Mouse (Mus musculus): ENCODE results near the gene Krt83. TPM values are rescaled to one million over a fixed set of nuclear protein-coding genes. Genes with fewer than 3 reads are reported as not detected.
A peak's percentile ranks its signal among the peaks of the same experiment; 100 is the strongest.
"Not testable (repeated sequence)": the region's sequence is repeated elsewhere in the genome, so short reads cannot be mapped to it uniquely, and the experiment has no call there.

Gene Krt83
- not detected in 2 replicates for polyA plus RNA-seq (2016; fragmentation: Nextera tagmentation; extraction: Ambion mirVana)

DNA sequence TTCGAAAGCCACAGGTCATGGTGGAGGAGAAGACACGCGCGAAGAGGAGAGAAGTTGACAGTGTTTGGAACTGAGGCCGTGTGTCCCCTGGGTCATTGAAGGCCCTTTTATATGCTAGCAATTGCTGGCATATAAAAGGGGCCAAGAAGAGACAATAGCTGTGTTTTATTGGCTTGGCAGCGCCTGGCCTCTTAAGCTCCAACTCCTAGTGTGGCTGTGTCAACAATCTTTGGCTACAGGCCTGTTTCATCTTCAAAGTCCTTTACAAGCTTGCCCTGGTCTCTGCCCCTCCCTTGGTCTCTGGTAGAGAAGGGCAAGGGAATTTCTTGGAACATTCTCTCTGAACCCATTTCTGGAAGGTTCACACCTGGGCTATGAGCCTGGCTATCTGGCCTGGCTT is at the start of gene Krt83:
Krt83 (minus strand) TSS at position 82 of the 400 bp plus-strand sequence.
- Histone ChIP-seq H3K4me2 (replicated peaks) (no peak within 1 kb of the TSS), H3K4me3 (no peak within 1 kb of the TSS), H3K27ac (no peak within 1 kb of the TSS), H3K9me3 (no peaks in the 10 kb centered on the region), H3K9ac (no peak within 1 kb of the TSS), H3K36me3 (no peaks in the 10 kb centered on the region), H3K4me1 (no peaks in the 10 kb centered on the region), H3K27me3 (no peaks in the 10 kb centered on the region)
- no peak for ATAC-seq (ENCODE audit: insufficient number of reproducible peaks, insufficient read depth, low FRiP score, low TSS enrichment)
- 90% methylated on average over 6 of the region's 6 CpGs for WGBS

DNA sequence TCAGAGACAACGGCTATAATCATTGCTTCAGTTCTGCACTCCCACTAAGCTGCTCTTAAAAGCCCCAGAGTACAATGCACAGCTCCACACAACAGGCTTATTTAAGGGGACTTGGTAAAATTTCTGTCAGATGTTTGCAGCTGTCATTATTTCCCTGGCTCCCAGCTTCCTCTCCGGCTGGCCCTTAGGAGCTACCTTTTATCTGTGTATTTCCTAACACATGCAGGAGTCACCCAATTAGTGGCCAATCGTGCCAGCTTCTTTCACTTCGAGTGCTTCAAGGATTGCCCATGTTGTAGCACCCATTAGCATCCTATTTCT is 47.2 kb upstream of the Krt83 start:
- 59% methylated on average over 4 of the region's 4 CpGs for WGBS
- Histone ChIP-seq H3K9me3 (no peaks in the 10 kb centered on the region), H3K36me3 (no peaks in the 10 kb centered on the region), H3K4me2 (replicated peaks) (no peak overlapping the region), H3K9ac (no peak overlapping the region), H3K27ac (no peak overlapping the region), H3K4me1 (peaks cover 6% of the 10 kb centered on the region; the same call in 1 of the 2 replicates), H3K4me3 (no peak overlapping the region), H3K27me3 (no peaks in the 10 kb centered on the region; the same call in 1 of the 2 replicates)
- ATAC-seq (ENCODE audit: insufficient number of reproducible peaks, insufficient read depth, low FRiP score, low TSS enrichment), result no peak

DNA sequence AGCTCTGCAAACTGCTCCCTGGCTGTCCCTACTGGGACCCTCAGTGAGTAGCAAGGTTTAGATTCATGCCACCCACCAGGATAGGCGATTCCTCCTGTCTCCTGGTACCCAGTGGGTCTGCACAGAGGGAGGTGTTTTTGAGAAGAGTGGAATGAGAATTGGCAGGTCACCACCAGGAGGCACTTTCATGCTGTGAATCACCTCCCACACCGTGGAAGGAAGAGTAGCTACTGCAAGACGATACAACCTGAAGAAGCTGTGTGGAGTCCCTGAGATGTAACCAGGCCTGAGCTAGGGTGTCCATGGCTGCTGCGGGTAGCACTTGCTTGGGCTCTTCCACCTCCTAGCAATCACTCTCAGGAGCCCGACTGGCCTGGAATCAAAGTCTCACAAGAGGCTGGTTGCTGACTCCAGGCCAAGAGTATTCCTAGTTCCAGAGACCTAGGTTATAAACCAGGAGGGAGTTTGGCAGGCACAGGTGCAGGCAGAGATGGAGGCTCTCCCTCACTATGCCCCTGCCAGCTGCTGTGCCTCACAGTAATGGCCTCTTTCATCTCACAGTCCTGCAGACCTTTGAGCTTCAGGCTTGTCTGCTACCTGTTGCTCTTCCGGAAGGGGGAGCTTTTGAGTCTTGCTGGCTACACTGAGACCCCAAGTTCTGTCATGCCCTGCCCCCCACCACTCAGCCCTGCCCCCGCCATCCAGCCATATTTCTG is 46.7 kb upstream of the Krt83 start:
- no peak for ATAC-seq (ENCODE audit: insufficient number of reproducible peaks, insufficient read depth, low FRiP score, low TSS enrichment)
- Histone ChIP-seq H3K27me3 (no peaks in the 10 kb centered on the region; the same call in 1 of the 2 replicates), H3K9ac (no peak overlapping the region), H3K4me3 (no peak overlapping the region), H3K4me1 (peaks cover 6% of the 10 kb centered on the region; the same call in 1 of the 2 replicates), H3K27ac (no peak overlapping the region), H3K36me3 (no peaks in the 10 kb centered on the region), H3K4me2 (replicated peaks) (no peak overlapping the region), H3K9me3 (no peaks in the 10 kb centered on the region)
- 47% methylated on average over 7 of the region's 7 CpGs for WGBS

DNA sequence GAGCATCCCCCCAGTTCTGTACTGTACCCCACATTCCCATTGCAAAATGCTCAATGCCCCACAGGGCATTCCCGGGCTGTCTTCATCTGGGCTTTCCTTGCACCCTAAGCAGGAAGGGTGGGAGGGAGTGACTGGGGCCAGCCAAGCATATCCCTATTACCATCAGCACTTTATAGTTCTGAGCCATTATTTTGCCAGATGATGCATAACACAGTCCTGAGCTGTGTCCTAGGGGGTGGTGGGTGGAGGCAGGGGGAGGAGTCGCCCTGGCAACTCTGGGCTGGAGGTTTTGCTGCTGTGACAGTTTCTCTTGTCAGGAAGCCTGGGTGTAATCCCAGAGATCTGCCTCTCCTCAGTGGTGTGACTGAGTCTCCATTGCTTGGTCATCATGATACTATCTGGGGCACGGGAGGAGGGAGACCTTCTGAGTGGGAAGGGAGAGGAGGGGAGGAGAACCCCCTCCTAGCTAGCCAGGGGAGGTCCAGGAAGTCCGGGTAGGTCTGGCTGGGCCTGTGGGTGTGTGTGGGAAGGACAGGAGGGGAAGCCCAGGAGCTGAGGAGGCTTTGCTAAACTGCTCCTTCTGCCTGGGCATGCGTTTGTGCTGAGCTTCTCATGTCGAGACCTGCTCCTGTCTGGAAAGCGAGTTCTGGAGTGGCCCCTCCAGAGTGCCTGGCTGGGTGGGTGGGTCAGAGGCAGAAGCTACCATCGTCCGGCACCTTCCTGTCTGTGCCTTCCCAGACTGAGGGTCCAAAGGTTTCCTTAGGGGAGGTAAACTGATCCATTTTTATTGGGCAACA is 44.9 kb upstream of the Krt83 start:
- Histone ChIP-seq H3K4me2 (replicated peaks) (no peak overlapping the region), H3K9me3 (no peaks in the 10 kb centered on the region), H3K36me3 (no peaks in the 10 kb centered on the region), H3K4me1 (peaks cover 6% of the 10 kb centered on the region; the same call in 1 of the 2 replicates), H3K27me3 (no peaks in the 10 kb centered on the region; the same call in 1 of the 2 replicates), H3K4me3 (no peak overlapping the region), H3K27ac (no peak overlapping the region), H3K9ac (no peak overlapping the region)
- WGBS, result 61% methylated on average over 9 of the region's 9 CpGs
- 0 out of 2 replicates have a peak, but pooled peaks have one; percentile 41 for ATAC-seq (ENCODE audit: insufficient number of reproducible peaks, insufficient read depth, low FRiP score, low TSS enrichment)

DNA sequence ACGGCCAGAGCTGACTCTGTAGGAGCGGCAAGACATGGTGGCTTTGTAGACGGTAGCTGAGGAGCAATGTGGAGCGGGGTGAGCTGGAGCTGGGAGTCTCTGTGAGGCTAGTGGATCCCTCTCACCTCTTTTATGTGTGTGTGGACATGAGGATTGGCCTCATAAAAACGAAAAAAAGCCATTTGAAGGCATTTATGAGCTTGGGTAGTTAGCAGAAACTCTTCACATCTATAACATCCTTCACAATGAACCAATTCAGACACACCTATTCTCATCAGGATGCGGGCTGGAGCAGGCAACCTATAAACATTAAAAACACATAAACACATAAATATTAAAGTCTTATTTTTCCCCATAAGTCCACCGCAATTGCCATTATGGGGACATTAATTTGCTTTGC is 41.4 kb upstream of the Krt83 start, which contains the start of gene Krt84:
Krt84 (minus strand) TSS at position 101 of the 400 bp plus-strand sequence.
- no peaks in the 10 kb centered on the region for H3K36me3 ChIP-seq
- no peak within 1 kb of the TSS for H3K4me3 ChIP-seq
- H3K27me3 ChIP-seq, result no peaks in the 10 kb centered on the region; the same call in 1 of the 2 replicates
- 88% methylated on average over 7 of the region's 7 CpGs for WGBS
- H3K27ac ChIP-seq, result no peak within 1 kb of the TSS
- ATAC-seq (ENCODE audit: insufficient number of reproducible peaks, insufficient read depth, low FRiP score, low TSS enrichment), result no peak
- 0 out of 2 replicates have a peak, but pooled peaks cover 2% of the 10 kb centered on the region for H3K4me1 ChIP-seq
- H3K9me3 ChIP-seq, result no peaks in the 10 kb centered on the region
- no peak within 1 kb of the TSS for H3K4me2 ChIP-seq (replicated peaks)
- no peak within 1 kb of the TSS for H3K9ac ChIP-seq

DNA sequence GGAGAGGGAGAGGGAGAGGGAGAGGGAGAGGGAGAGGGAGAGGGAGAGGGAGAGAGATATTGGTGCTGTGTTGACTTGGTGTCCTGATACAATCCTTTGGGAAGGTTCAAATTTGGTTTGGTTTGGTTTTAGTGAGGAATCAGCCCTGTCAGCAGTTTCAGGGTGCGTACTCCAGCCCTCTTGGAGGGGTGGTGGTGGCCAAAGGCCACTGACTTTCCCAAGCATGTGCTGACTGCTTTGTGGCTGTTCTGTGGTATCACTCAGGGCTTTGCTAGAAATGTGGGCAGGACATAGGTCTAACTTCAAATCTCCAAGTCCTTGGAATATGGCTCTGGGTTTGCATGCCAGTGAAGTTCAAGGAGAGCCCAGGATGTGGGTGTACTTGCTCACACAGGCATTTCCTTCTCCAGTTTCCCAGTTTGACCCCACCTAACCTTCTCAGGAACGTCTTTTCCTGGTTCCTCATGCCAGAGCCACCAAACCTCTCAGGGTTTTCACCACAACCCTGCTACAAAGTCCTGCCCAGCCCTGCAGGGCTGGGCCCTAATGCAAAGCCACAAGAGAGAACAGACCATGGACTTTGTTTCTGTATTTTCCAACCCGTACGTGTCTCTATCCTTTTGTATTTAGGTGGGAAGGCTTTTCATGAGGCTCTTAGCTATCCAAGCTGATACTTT is 31.4 kb upstream of the Krt83 start:
- no peaks in the 10 kb centered on the region for H3K9me3 ChIP-seq
- no peaks in the 10 kb centered on the region for H3K36me3 ChIP-seq
- H3K4me2 ChIP-seq (replicated peaks), result no peak overlapping the region
- no peak overlapping the region for H3K4me3 ChIP-seq
- H3K9ac ChIP-seq, result no peak overlapping the region
- H3K4me1 ChIP-seq, result no peaks in the 10 kb centered on the region
- 68% methylated on average over 4 of the region's 4 CpGs for WGBS
- ATAC-seq (ENCODE audit: insufficient number of reproducible peaks, insufficient read depth, low FRiP score, low TSS enrichment), result no peak
- no peak overlapping the region for H3K27ac ChIP-seq
- H3K27me3 ChIP-seq, result no peaks in the 10 kb centered on the region; the same call in 1 of the 2 replicates

DNA sequence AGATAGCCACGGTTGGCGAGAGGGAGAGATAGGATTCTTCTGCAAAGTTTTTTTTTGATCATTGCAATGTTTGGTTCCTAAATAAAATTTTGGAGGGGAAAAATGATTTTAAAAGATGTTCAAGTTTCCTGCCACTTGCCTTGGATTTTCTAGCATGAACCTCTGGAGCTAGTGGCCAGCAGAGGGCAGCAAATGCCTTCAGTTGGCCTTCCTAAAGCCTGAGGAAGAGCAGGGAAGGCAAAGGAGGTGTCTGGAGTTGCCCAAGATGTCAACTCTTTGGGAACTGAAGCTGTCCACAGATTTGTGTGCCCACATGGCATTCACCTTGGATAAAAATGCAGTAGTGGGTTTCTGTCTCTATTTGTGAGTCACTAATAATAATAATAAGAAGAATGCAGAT is 28.5 kb upstream of the Krt83 start:
- ATAC-seq (ENCODE audit: insufficient number of reproducible peaks, insufficient read depth, low FRiP score, low TSS enrichment), result no peak

DNA sequence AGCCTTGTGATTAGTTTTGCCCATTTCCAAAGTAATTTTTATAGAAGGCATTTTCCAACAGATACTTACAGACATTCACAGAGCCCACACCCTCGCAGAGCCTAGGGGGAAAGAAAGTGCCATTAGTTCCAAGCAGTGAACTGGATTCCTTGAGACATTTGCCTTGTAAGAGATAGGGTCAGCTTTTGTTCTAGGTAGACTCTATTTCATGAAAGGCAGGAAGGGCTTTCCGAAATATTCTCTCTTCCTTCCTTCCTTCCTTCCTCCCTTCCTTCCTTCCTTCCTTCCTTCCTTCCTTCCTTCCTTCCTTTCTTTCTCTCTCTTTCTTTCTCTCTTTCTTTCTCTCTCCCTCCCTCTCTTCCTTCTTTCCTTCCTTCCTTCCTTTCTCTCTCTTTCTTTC is 25.8 kb upstream of the Krt83 start, which contains the start of gene Gm49425:
Gm49425 (minus strand) TSS at position 101 of the 400 bp plus-strand sequence.
- H3K9ac ChIP-seq; H3K36me3 ChIP-seq; H3K4me3 ChIP-seq; H3K4me1 ChIP-seq; H3K4me2 ChIP-seq (replicated peaks); H3K9me3 ChIP-seq; H3K27ac ChIP-seq; H3K27me3 ChIP-seq; ATAC-seq (ENCODE audit: insufficient number of reproducible peaks, insufficient read depth, low FRiP score, low TSS enrichment): not testable (repeated sequence)
- 85% methylated on average over 2 of the region's 2 CpGs for WGBS

More for the DNA sequence above, 28.5 kb upstream of the Krt83 start:
- H3K4me2 ChIP-seq (replicated peaks), result no peak overlapping the region
- H3K36me3 ChIP-seq, result no peaks in the 10 kb centered on the region
- H3K9me3 ChIP-seq, result no peaks in the 10 kb centered on the region
- H3K4me3 ChIP-seq, result no peak overlapping the region
- no peaks in the 10 kb centered on the region for H3K4me1 ChIP-seq
- no peaks in the 10 kb centered on the region; the same call in 1 of the 2 replicates for H3K27me3 ChIP-seq
- H3K27ac ChIP-seq, result no peak overlapping the region
- no peak overlapping the region for H3K9ac ChIP-seq
- 17% methylated on average over 2 of the region's 2 CpGs for WGBS

DNA sequence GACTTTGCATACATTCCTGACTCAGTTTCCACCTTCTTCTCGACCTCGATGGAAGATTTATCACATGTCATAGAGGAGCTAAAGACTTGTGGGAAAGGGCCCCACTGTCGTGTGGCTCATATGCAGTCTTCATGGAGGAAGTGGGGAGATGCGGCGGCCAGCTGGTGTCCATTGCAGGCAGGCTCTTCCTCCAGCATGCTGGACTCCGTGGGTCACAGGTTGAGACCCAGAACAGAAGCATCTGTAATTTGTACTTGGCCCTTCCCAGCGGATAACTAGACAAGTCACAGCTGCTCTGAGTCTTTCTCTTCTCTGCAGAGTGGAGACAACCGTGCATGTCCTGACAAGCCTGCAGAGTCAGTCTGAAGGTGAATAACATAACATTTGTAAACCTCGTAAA is 16.9 kb upstream of the Krt83 start:
- Histone ChIP-seq H3K27ac (no peak overlapping the region), H3K4me2 (replicated peaks) (no peak overlapping the region), H3K4me1 (no peaks in the 10 kb centered on the region), H3K27me3 (no peaks in the 10 kb centered on the region), H3K9ac (no peak overlapping the region), H3K36me3 (no peaks in the 10 kb centered on the region), H3K9me3 (no peaks in the 10 kb centered on the region), H3K4me3 (no peak overlapping the region)
- WGBS, result 65% methylated on average over 9 of the region's 9 CpGs
- no peak for ATAC-seq (ENCODE audit: insufficient number of reproducible peaks, insufficient read depth, low FRiP score, low TSS enrichment)

DNA sequence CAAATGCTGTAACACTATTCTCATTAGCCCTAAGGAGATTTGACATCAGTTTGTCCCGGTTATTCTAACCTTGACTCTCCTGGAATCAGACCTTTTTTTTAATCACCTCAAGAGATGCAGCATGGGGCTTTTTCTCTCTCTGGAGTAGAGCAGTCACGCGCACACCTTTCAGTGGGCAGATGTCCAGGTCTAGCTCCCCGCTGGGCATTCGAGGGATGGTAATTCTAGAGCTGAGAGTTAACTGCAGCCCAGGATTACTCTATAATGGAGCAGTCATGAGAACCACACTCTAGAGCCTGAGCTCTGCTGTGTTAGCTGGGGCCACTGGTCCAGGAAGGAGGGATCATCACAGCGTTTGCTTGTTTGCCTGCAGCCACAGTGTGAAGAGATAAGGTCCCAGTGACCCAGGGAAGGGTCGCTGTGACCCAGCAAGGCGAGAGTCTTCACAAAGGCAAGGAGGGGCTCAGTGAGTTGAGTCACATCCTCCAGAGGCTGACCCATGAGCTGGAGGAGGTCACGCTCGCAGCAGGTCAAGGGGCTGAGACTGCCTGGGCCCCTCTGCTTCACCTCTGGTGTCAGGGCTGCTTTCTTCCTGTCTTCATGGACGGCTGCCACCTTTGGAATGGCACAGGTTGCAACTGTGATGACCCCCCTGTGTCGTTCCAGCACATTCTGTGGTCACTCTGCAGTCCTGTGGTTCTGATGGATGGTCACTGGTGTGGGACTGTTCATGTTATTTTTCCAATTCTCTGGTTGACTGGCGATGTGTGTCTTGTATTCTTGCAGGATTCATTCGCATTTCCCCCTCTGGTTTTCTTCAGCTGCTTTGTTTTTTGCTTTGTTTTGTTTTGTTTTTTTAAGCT is 15.8 kb upstream of the Krt83 start:
- Histone ChIP-seq H3K4me2 (replicated peaks) (no peak overlapping the region), H3K4me1 (no peaks in the 10 kb centered on the region), H3K27me3 (no peaks in the 10 kb centered on the region), H3K4me3 (no peak overlapping the region), H3K9me3 (no peaks in the 10 kb centered on the region), H3K36me3 (no peaks in the 10 kb centered on the region), H3K9ac (no peak overlapping the region), H3K27ac (no peak overlapping the region)
- no peak for ATAC-seq (ENCODE audit: insufficient number of reproducible peaks, insufficient read depth, low FRiP score, low TSS enrichment)
- WGBS, result 42% methylated on average over 14 of the region's 14 CpGs

DNA sequence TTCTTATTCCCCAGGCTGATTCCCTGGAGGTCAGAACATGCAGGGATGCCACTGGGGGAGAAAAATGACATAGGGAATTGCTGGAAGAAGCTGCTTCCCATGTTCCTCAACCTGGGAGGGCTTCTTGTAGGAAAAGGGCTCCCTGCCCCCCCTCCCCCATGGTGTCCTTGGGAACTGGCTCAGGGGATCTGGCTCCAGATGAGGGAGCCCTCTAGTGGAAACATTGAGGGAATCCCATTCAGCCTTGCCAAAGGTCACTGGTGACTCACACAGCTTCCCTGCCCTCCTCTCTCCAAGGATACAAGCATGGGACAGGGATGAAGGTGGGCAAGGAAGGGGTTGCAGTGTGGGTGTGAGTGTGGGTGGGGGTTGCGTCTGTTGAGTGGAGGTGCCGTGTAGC is 5.9 kb upstream of the Krt83 start:
- no peaks in the 10 kb centered on the region for H3K9me3 ChIP-seq
- H3K36me3 ChIP-seq, result no peaks in the 10 kb centered on the region
- H3K4me1 ChIP-seq, result no peaks in the 10 kb centered on the region
- H3K4me3 ChIP-seq, result no peak overlapping the region
- no peak overlapping the region for H3K9ac ChIP-seq
- H3K27ac ChIP-seq, result no peak overlapping the region
- H3K4me2 ChIP-seq (replicated peaks), result no peak overlapping the region
- H3K27me3 ChIP-seq, result no peaks in the 10 kb centered on the region
- ATAC-seq (ENCODE audit: insufficient number of reproducible peaks, insufficient read depth, low FRiP score, low TSS enrichment), result no peak
- 75% methylated on average over 2 of the region's 2 CpGs for WGBS

Measured in embryonic facial prominence, embryonic 12.5 days (tissue).